ENCODE assay signal across 10 mouse cellular contexts in the genomic region with DNA sequence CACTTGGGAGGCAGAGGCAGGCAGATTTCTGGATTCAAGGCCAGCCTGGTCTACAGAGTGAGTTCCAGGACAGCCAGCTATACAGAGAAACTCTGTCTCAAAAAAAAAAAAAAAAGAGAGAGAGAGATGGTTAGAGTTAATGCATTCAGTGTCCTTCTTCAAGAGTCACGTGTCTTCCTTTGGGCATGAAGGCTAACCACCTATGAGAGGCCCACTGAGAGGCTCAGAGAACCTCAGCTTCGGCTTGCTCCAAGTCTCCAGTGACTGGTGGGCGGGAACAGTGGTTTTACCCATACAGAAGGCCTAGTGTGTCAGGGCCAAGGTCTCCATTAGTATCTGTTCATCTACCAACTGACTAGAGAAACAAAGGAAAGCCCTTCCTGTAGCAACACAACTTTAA. TPM values are rescaled to one million over a fixed set of nuclear protein-coding genes. Genes with fewer than 3 reads are reported as not detected.
DNase-seq lines count a peak whose midpoint lies in the region; ATAC-seq and TF ChIP-seq lines count a peak whose summit lies in the region.
"Had no signal": no experiment of that assay in that cellular context is flagged by ENCODE, and none has a peak within 500 bp of the region (broad histone marks: within the 10 kb centered on the region; RNA-seq: fewer than 3 reads in every experiment).

No protein-coding gene starts in this region.

- H3K36me3 ChIP-seq in heart, embryonic 11.5 days (ENCODE audit: control insufficient read depth, insufficient read depth, low read length): no peaks in the 10 kb centered on the region
- H3K36me3 ChIP-seq in forebrain, postnatal 0 days (ENCODE audit: insufficient read depth): no peaks in the 10 kb centered on the region

- WGBS in heart, embryonic 11.5 days (ENCODE audit: insufficient replicate concordance): 75% methylated on average over 3 of the region's 3 CpGs
- WGBS in forebrain, postnatal 0 days: 80% methylated on average over 3 of the region's 3 CpGs

- no peaks in the 10 kb centered on the region for H3K9me3 ChIP-seq in heart, embryonic 11.5 days (replicated peaks; ENCODE audit: control insufficient read depth, low read length)
- no peaks in the 10 kb centered on the region for H3K9me3 ChIP-seq in forebrain, postnatal 0 days (ENCODE audit: low read length)

- no peak overlapping the region for H3K27ac ChIP-seq in heart, embryonic 11.5 days (ENCODE audit: low read depth, low read length)
- H3K27ac ChIP-seq in forebrain, postnatal 0 days (ENCODE audit: low read depth, low read length): peak overlapping the region; percentile 69; the same call in 1 of the 2 replicates
- H3K27ac ChIP-seq: macrophage had no signal

- no peak for ATAC-seq in heart, embryonic 11.5 days (replicated peaks; ENCODE audit: insufficient number of reproducible peaks, low FRiP score, low TSS enrichment)
- ATAC-seq in forebrain, postnatal 0 days: no peak

- intact Hi-C loops in heart, postnatal 36 days (cut with DNase I): no loop called here

- no peak overlapping the region; the same call in 1 of the 2 replicates for H3K9ac ChIP-seq in heart, embryonic 11.5 days (ENCODE audit: low read depth, low read length)
- H3K9ac ChIP-seq in forebrain, postnatal 0 days: peak overlapping the region; percentile 51; the same call in 1 of the 2 replicates

- H3K27me3 ChIP-seq in heart, embryonic 11.5 days (ENCODE audit: control insufficient read depth, insufficient read depth, low read length): no peaks in the 10 kb centered on the region
- no peaks in the 10 kb centered on the region for H3K27me3 ChIP-seq in forebrain, postnatal 0 days (ENCODE audit: insufficient read depth, low read length)

- TF ChIP-seq CTCF in forebrain, postnatal 0 days (IDR thresholded peaks at IDR 0.05; ENCODE audit: low read depth): no peak

- peak overlapping the region; percentile 61 for H3K4me2 ChIP-seq in heart, embryonic 11.5 days
- H3K4me2 ChIP-seq in forebrain, postnatal 0 days (ENCODE audit: low read depth): peak overlapping the region; percentile 62

- H3K4me3 ChIP-seq in heart, embryonic 11.5 days (ENCODE audit: low read depth, low read length): no peak overlapping the region
- H3K4me3 ChIP-seq in forebrain, postnatal 0 days (ENCODE audit: low read depth, low read length): no peak overlapping the region

- H3K4me1 ChIP-seq in heart, embryonic 11.5 days (ENCODE audit: control insufficient read depth, insufficient read depth, low read length): peaks cover 14% of the 10 kb centered on the region
- peaks cover 11% of the 10 kb centered on the region for H3K4me1 ChIP-seq in forebrain, postnatal 0 days (ENCODE audit: insufficient read depth)

- DNase-seq in heart, postnatal 36 days: no peak
- peak; percentile 35 for DNase-seq in CD4-positive helper T cell, adult 2 months (ENCODE audit: low read depth, low spot score)
- DNase-seq in forebrain, postnatal 0 days: no peak
- DNase-seq in lung, postnatal 14 days: peak; percentile 18
- no peak for DNase-seq in cerebellum, postnatal 25 days
- no peak for DNase-seq in embryo, embryonic 9.5 days (ENCODE audit: extremely low spot score)
- no peak for DNase-seq in right cerebral cortex, postnatal 10 days (ENCODE audit: low spot score in 2 of 2)
- DNase-seq: thymus, adult 2 months had no signal

RNA-seq across cellular contexts. Expression of a gene that starts 33.9 kb away (rescaled TPM):
- 0.25 and 0.43 TPM in 2 replicates for polyA plus RNA-seq in heart, embryonic 11.5 days (2014; fragmentation: Nextera tagmentation; extraction: Ambion mirVana)
- 10 to 100 TPM in 1 of 2 experiments, 1 to 10 TPM in 1; 9.1 to 10.1 TPM for total RNA-seq in heart, postnatal 36 days (2021)
- total RNA-seq in forebrain, postnatal 0 days (2014; rRNA removed): 1.2 and 2.5 TPM in 2 replicates
- polyA plus RNA-seq in forebrain, postnatal 0 days (2015; fragmentation: Nextera tagmentation; extraction: Ambion mirVana): 0.74 and 1.0 TPM in 2 replicates
- polyA plus RNA-seq: macrophage had no signal

RNA-seq across cellular contexts. Expression of a gene that starts 37.1 kb away (rescaled TPM):
- polyA plus RNA-seq in heart, embryonic 11.5 days (2014; fragmentation: Nextera tagmentation; extraction: Ambion mirVana): 292 and 312 TPM in 2 replicates
- 100 to 1,000 TPM; 442 to 516 TPM for total RNA-seq in heart, postnatal 36 days (2021)
- total RNA-seq in forebrain, postnatal 0 days (2014; rRNA removed): 0.14 and 0.38 TPM in 2 replicates
- 0.39 TPM in 2 replicates for polyA plus RNA-seq in forebrain, postnatal 0 days (2015; fragmentation: Nextera tagmentation; extraction: Ambion mirVana)
- polyA plus RNA-seq: macrophage had no signal

RNA-seq across cellular contexts. Expression of a gene that starts 52.2 kb away (rescaled TPM):
- 2.4 and 3.4 TPM in 2 replicates for polyA plus RNA-seq in heart, embryonic 11.5 days (2014; fragmentation: Nextera tagmentation; extraction: Ambion mirVana)
- not detected for total RNA-seq in heart, postnatal 36 days (2021)
- total RNA-seq in forebrain, postnatal 0 days (2014; rRNA removed): not detected in 2 replicates
- not detected in 2 replicates for polyA plus RNA-seq in forebrain, postnatal 0 days (2015; fragmentation: Nextera tagmentation; extraction: Ambion mirVana)
- polyA plus RNA-seq: macrophage; thymus, adult 2 months had no signal

RNA-seq across cellular contexts. Expression of a gene that starts 52.3 kb away (rescaled TPM):
- 289 and 314 TPM in 2 replicates for polyA plus RNA-seq in heart, embryonic 11.5 days (2014; fragmentation: Nextera tagmentation; extraction: Ambion mirVana)
- total RNA-seq in heart, postnatal 36 days (2021): 100 to 1,000 TPM; 313 to 334 TPM
- 12.9 and 51.7 TPM in 2 replicates for total RNA-seq in forebrain, postnatal 0 days (2014; rRNA removed)
- 80.3 and 102 TPM in 2 replicates for polyA plus RNA-seq in forebrain, postnatal 0 days (2015; fragmentation: Nextera tagmentation; extraction: Ambion mirVana)

RNA-seq across cellular contexts. Expression of a gene that starts 53.4 kb away (rescaled TPM):
- polyA plus RNA-seq in heart, embryonic 11.5 days (2014; fragmentation: Nextera tagmentation; extraction: Ambion mirVana): 99.7 and 101 TPM in 2 replicates
- total RNA-seq in heart, postnatal 36 days (2021): 10 to 100 TPM; 22.8 to 23.1 TPM
- total RNA-seq in forebrain, postnatal 0 days (2014; rRNA removed): 40.8 and 42.9 TPM in 2 replicates
- 130 and 134 TPM in 2 replicates for polyA plus RNA-seq in forebrain, postnatal 0 days (2015; fragmentation: Nextera tagmentation; extraction: Ambion mirVana)

Comparison
In these comparisons a context has a peak if more than half of its experiments do, and no peak if none do; other contexts are left out.
1. DNase-seq: peak in CD4-positive helper T cell, adult 2 months (single experiment) and lung, postnatal 14 days (single experiment); none in heart, postnatal 36 days (0 of 2), forebrain, postnatal 0 days (single experiment), cerebellum, postnatal 25 days (0 of 2), embryo, embryonic 9.5 days (single experiment) and right cerebral cortex, postnatal 10 days (0 of 2).
2. RNA of a gene that starts 37.1 kb away (total RNA-seq): 442 to 516 TPM in heart, postnatal 36 days; 0.14 to 0.38 TPM in forebrain, postnatal 0 days; every median in the first group is over 100 times any median in the second.